Comparison of ENCODE assay signal across 9 mouse cellular contexts in the genomic region with DNA sequence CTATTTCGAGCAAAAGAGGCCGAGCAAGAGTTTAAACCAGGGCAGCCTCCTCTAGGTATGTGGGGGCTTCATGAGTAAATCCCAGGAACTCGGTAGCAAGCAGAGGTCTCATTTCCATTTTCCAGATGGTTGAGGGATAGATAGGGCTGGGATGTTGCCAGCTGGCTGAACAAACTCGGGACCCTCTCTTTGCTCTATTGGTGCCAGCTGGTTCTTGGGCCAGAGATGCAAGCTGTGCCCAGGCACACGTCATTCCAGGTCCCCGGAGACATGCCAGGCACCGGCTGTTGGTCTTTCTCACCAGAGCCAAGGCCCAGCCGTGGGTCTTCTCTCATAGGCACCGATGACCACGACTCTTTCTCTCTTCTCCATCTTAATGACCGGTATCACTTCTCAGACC.
DNase-seq lines count a peak whose midpoint lies in the region; ATAC-seq and TF ChIP-seq lines count a peak whose summit lies in the region.
"Had no signal": no experiment of that assay in that cellular context is flagged by ENCODE, and none has a peak within 500 bp of the region (broad histone marks: within the 10 kb centered on the region; RNA-seq: fewer than 3 reads in every experiment).

No protein-coding gene starts in this region.

- 74% methylated on average over 11 of the region's 11 CpGs for WGBS in embryonic facial prominence, embryonic 14.5 days
- 86% methylated on average over 11 of the region's 11 CpGs for WGBS in embryonic facial prominence, embryonic 10.5 days
- 54% methylated on average over 11 of the region's 11 CpGs for WGBS in neural tube, embryonic 13.5 days
- 44% methylated on average over 11 of the region's 11 CpGs for WGBS in forebrain, postnatal 0 days

- ATAC-seq in embryonic facial prominence, embryonic 14.5 days (ENCODE audit: low read depth), result no peak
- ATAC-seq in neural tube, embryonic 13.5 days (ENCODE audit: low read depth), result peak; percentile 64
- ATAC-seq in forebrain, postnatal 0 days, result peak; percentile 73

- H3K4me2 ChIP-seq in embryonic facial prominence, embryonic 14.5 days (ENCODE audit: low read depth, low read length), result no peak overlapping the region
- no peak overlapping the region for H3K4me2 ChIP-seq in neural tube, embryonic 13.5 days
- peak overlapping the region; percentile 15; the same call in 1 of the 2 replicates for H3K4me2 ChIP-seq in forebrain, postnatal 0 days (ENCODE audit: low read depth)
- H3K4me2 ChIP-seq in myocyte (ENCODE audit: low read depth), result peak overlapping the region; percentile 76

- DNase-seq in embryonic facial prominence, embryonic 14.5 days (ENCODE audit: low spot score), result peak; percentile 14
- no peak for DNase-seq in embryonic facial prominence, embryonic 10.5 days (ENCODE audit: low spot score)
- no peak for DNase-seq in neural tube, embryonic 10.5 days (ENCODE audit: extremely low spot score, low spot score)
- peak; percentile 80 for DNase-seq in forebrain, postnatal 0 days
- DNase-seq in heart, adult 9 months (ENCODE audit: low spot score in 2 of 2), result no peak
- no peak for DNase-seq in thymus, postnatal 10 days (ENCODE audit: low spot score in 2 of 2)

- no peak overlapping the region for H3ac ChIP-seq in myocyte (ENCODE audit: control insufficient read depth, insufficient read length)

- TF ChIP-seq POLR2A in myocyte (IDR thresholded peaks at IDR 0.05; ENCODE audit: insufficient read length, low read depth), result no peak

- no peaks in the 10 kb centered on the region for H3K4me1 ChIP-seq in embryonic facial prominence, embryonic 14.5 days (ENCODE audit: control insufficient read depth, insufficient read depth, low read length)
- H3K4me1 ChIP-seq in embryonic facial prominence, embryonic 10.5 days, result peaks cover 7% of the 10 kb centered on the region
- H3K4me1 ChIP-seq in neural tube, embryonic 13.5 days (replicated peaks), result peaks cover 57% of the 10 kb centered on the region
- H3K4me1 ChIP-seq in forebrain, postnatal 0 days (ENCODE audit: insufficient read depth), result peaks cover 12% of the 10 kb centered on the region; the same call in 1 of the 2 replicates

- H3K9ac ChIP-seq in embryonic facial prominence, embryonic 14.5 days (ENCODE audit: low read depth, low read length), result no peak overlapping the region
- no peak overlapping the region for H3K9ac ChIP-seq in neural tube, embryonic 13.5 days
- no peak overlapping the region for H3K9ac ChIP-seq in forebrain, postnatal 0 days

- H3K36me3 ChIP-seq in embryonic facial prominence, embryonic 14.5 days (ENCODE audit: control insufficient read depth, insufficient read depth, low read length), result no peaks in the 10 kb centered on the region
- H3K36me3 ChIP-seq in embryonic facial prominence, embryonic 10.5 days (replicated peaks), result no peaks in the 10 kb centered on the region
- H3K36me3 ChIP-seq in neural tube, embryonic 13.5 days, result no peaks in the 10 kb centered on the region
- no peaks in the 10 kb centered on the region for H3K36me3 ChIP-seq in forebrain, postnatal 0 days (ENCODE audit: insufficient read depth)
- no peaks in the 10 kb centered on the region for H3K36me3 ChIP-seq in myocyte (ENCODE audit: control insufficient read depth, insufficient read depth)

- H3K27ac ChIP-seq in embryonic facial prominence, embryonic 14.5 days (replicated peaks; ENCODE audit: low read depth, low read length), result no peak overlapping the region
- no peak overlapping the region for H3K27ac ChIP-seq in embryonic facial prominence, embryonic 10.5 days (replicated peaks)
- peak overlapping the region; percentile 75 for H3K27ac ChIP-seq in neural tube, embryonic 13.5 days (replicated peaks)
- H3K27ac ChIP-seq in forebrain, postnatal 0 days (ENCODE audit: low read depth, low read length), result peak overlapping the region; percentile 69
- H3K27ac ChIP-seq: kidney, postnatal 0 days had no signal

- no peak for TF ChIP-seq CTCF in forebrain, postnatal 0 days (IDR thresholded peaks at IDR 0.05; ENCODE audit: low read depth)

- no peaks in the 10 kb centered on the region for H3K27me3 ChIP-seq in embryonic facial prominence, embryonic 14.5 days (replicated peaks; ENCODE audit: control insufficient read depth, insufficient read depth, low read length)
- no peaks in the 10 kb centered on the region for H3K27me3 ChIP-seq in embryonic facial prominence, embryonic 10.5 days (replicated peaks; ENCODE audit: low read depth, poor library complexity, severe bottlenecking)
- H3K27me3 ChIP-seq in neural tube, embryonic 13.5 days, result no peaks in the 10 kb centered on the region
- no peaks in the 10 kb centered on the region for H3K27me3 ChIP-seq in forebrain, postnatal 0 days (ENCODE audit: insufficient read depth, low read length)
- H3K27me3 ChIP-seq in myocyte (ENCODE audit: control insufficient read depth, insufficient read depth, insufficient read length), result no peaks in the 10 kb centered on the region

- H3K4me3 ChIP-seq in embryonic facial prominence, embryonic 14.5 days (ENCODE audit: low read depth, low read length), result no peak overlapping the region
- H3K4me3 ChIP-seq in embryonic facial prominence, embryonic 10.5 days, result no peak overlapping the region
- H3K4me3 ChIP-seq in neural tube, embryonic 13.5 days, result no peak overlapping the region
- H3K4me3 ChIP-seq in forebrain, postnatal 0 days (ENCODE audit: low read depth, low read length), result no peak overlapping the region
- H3K4me3 ChIP-seq in myocyte, result no peak overlapping the region

- H3K9me3 ChIP-seq in embryonic facial prominence, embryonic 14.5 days (ENCODE audit: control insufficient read depth, low read length), result no peaks in the 10 kb centered on the region
- H3K9me3 ChIP-seq in embryonic facial prominence, embryonic 10.5 days, result no peaks in the 10 kb centered on the region
- no peaks in the 10 kb centered on the region for H3K9me3 ChIP-seq in neural tube, embryonic 13.5 days
- no peaks in the 10 kb centered on the region for H3K9me3 ChIP-seq in forebrain, postnatal 0 days (ENCODE audit: low read length)

- H3K79me2 ChIP-seq in myocyte (ENCODE audit: control insufficient read depth, insufficient read depth), result no peaks in the 10 kb centered on the region

TF ChIP-seq in myocyte, 11 proteins besides CTCF, POLR2A, EP300 and RAD21:
- TF ChIP-seq SRF (IDR thresholded peaks at IDR 0.05; ENCODE audit: control insufficient read depth, insufficient read length, low read depth) (no peak), TCF3 (IDR thresholded peaks at IDR 0.05; ENCODE audit: insufficient read length, low read depth) (no peak), E2F4 (IDR thresholded peaks at IDR 0.05; ENCODE audit: insufficient read depth) (no peak), POLR2AphosphoS2 (IDR thresholded peaks at IDR 0.05; ENCODE audit: insufficient read length, low read depth) (no peak), MAX (IDR thresholded peaks at IDR 0.05; ENCODE audit: low read depth) (no peak), MYOD1 (IDR thresholded peaks at IDR 0.05; ENCODE audit: control insufficient read depth in 1 of 3, insufficient read length in 2 of 3, low read depth in 2 of 3) (peak in 1 of 3 experiments; percentile 4), MYOG (IDR thresholded peaks at IDR 0.05; ENCODE audit: control insufficient read depth in 1 of 3, insufficient read depth in 1 of 3, insufficient read length in 2 of 3, low read depth in 2 of 3) (peak in 1 of 3 experiments; percentile 23), USF1 (IDR thresholded peaks at IDR 0.05; ENCODE audit: low read depth) (no peak), CEBPB (IDR thresholded peaks at IDR 0.05; ENCODE audit: insufficient read depth, poor library complexity, severe bottlenecking) (no peak), TCF12 (IDR thresholded peaks at IDR 0.05; ENCODE audit: insufficient read depth, poor library complexity, severe bottlenecking) (no peak), REST (IDR thresholded peaks at IDR 0.05; ENCODE audit: insufficient read depth, insufficient read length) (no peak)
TF ChIP-seq in myocyte: peak in this region for 2.

Comparison
In these comparisons a context has a peak if more than half of its experiments do, and no peak if none do; other contexts are left out.
1. DNase-seq: peak in embryonic facial prominence, embryonic 14.5 days (single experiment) and forebrain, postnatal 0 days (single experiment); none in embryonic facial prominence, embryonic 10.5 days (single experiment), neural tube, embryonic 10.5 days (single experiment), heart, adult 9 months (0 of 2) and thymus, postnatal 10 days (0 of 2).
2. H3K27ac ChIP-seq: peak in neural tube, embryonic 13.5 days (single experiment) and forebrain, postnatal 0 days (single experiment); none in embryonic facial prominence, embryonic 14.5 days (single experiment) and embryonic facial prominence, embryonic 10.5 days (single experiment).
3. H3K4me2 ChIP-seq: peak in forebrain, postnatal 0 days (single experiment) and myocyte (single experiment); none in embryonic facial prominence, embryonic 14.5 days (single experiment) and neural tube, embryonic 13.5 days (single experiment).